Comparison of ENCODE assay signal across 9 mouse cellular contexts in the genomic region with DNA sequence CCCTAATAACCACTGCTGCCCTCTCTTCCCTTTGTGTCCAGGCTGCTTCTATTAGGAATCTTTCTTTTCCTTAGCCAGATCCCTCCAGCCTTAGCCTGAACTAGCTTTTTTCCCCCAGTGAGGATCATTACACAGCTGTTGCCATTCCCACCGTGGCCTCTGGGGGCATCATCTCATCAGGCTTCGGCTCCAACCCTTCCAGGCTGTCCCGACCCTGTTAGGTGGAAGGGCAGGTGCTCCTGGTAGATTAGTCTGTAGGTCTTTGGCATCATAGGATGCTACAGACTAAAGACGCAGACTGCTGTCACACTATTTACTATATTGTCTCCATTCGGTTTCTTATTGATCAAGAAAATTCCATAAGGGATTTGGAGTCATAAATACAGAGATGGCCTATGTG.
DNase-seq lines count a peak whose midpoint lies in the region; ATAC-seq and TF ChIP-seq lines count a peak whose summit lies in the region.
"Had no signal": no experiment of that assay in that cellular context is flagged by ENCODE, and none has a peak within 500 bp of the region (broad histone marks: within the 10 kb centered on the region; RNA-seq: fewer than 3 reads in every experiment).

No protein-coding gene starts in this region.

- H3K27ac ChIP-seq in intestine, postnatal 0 days (ENCODE audit: low read depth, low read length): no peak overlapping the region
- no peak overlapping the region for H3K27ac ChIP-seq in intestine, embryonic 15.5 days
- H3K27ac ChIP-seq: limb, embryonic 13.5 days had no signal

- 24% methylated on average over 5 of the region's 5 CpGs for WGBS in intestine, postnatal 0 days
- WGBS in intestine, embryonic 15.5 days: 24% methylated on average over 5 of the region's 5 CpGs

- H3K4me3 ChIP-seq in intestine, postnatal 0 days (ENCODE audit: low read depth, low read length): no peak overlapping the region
- no peak overlapping the region for H3K4me3 ChIP-seq in intestine, embryonic 15.5 days (replicated peaks)
- H3K4me3 ChIP-seq: limb, embryonic 13.5 days had no signal

- H3K4me1 ChIP-seq in intestine, postnatal 0 days (replicated peaks; ENCODE audit: control insufficient read depth, insufficient read depth, low read length): no peaks in the 10 kb centered on the region
- H3K4me1 ChIP-seq in intestine, embryonic 15.5 days (replicated peaks): no peaks in the 10 kb centered on the region
- H3K4me1 ChIP-seq: limb, embryonic 13.5 days had no signal

- TF ChIP-seq CTCF in intestine, postnatal 0 days (IDR thresholded peaks at IDR 0.05; ENCODE audit: low read depth): peak; percentile 78
- TF ChIP-seq CTCF in Patski (IDR thresholded peaks at IDR 0.05): peak; percentile 62

- POLR2A ChIA-PET in Patski (lab: Charles Lee): no interaction called here

- no peaks in the 10 kb centered on the region for H3K36me3 ChIP-seq in intestine, postnatal 0 days (ENCODE audit: control insufficient read depth, insufficient read depth)
- H3K36me3 ChIP-seq in intestine, embryonic 15.5 days: no peaks in the 10 kb centered on the region
- H3K36me3 ChIP-seq: limb, embryonic 13.5 days had no signal

- no peak overlapping the region for H3K9ac ChIP-seq in intestine, postnatal 0 days (ENCODE audit: low read depth, low read length)
- H3K9ac ChIP-seq in intestine, embryonic 15.5 days: no peak overlapping the region
- H3K9ac ChIP-seq: limb, embryonic 13.5 days had no signal

- ATAC-seq in intestine, postnatal 0 days: no peak
- ATAC-seq in intestine, embryonic 15.5 days: no peak
- no peak for ATAC-seq in Patski
- ATAC-seq in hematopoietic stem cell, adult 5-6 weeks (replicated peaks in 1 of 2; ENCODE audit: insufficient read depth in 1 of 2, low FRiP score in 2 of 2, low TSS enrichment in 1 of 2, low read depth in 1 of 2, poor library complexity in 2 of 2, severe bottlenecking in 2 of 2): peak; percentile 56 to 82; a peak in 3 of 4 replicates
- ATAC-seq in megakaryocyte, adult 5-6 weeks (ENCODE audit: poor library complexity, severe bottlenecking): peak; percentile 88

- no peaks in the 10 kb centered on the region for H3K9me3 ChIP-seq in intestine, postnatal 0 days (ENCODE audit: control insufficient read depth)
- no peaks in the 10 kb centered on the region for H3K9me3 ChIP-seq in intestine, embryonic 15.5 days
- H3K9me3 ChIP-seq: limb, embryonic 13.5 days had no signal

- in situ Hi-C loops in Patski (cut with MboI; ENCODE audit: low pct_unique_long_range_greater_than_20kb): no loop called here

- CTCF ChIA-PET in Patski (lab: Charles Lee): interaction anchor here (0.9 kb wide), 1 partner anchor 14 kb away, joined by 3 read pairs; no protein-coding TSS in a partner anchor

- peak; percentile 14 for DNase-seq in A20 (ENCODE audit: low read depth, low spot score)
- DNase-seq in Patski (ENCODE audit: low read depth, low spot score): no peak
- peak; percentile 66 to 67 for DNase-seq in cerebellum, postnatal 36 days
- no peak for DNase-seq in T-cell, adult 2 months (ENCODE audit: low spot score)

- H3K27me3 ChIP-seq in intestine, postnatal 0 days (replicated peaks; ENCODE audit: control insufficient read depth, insufficient read depth, low read length): no peaks in the 10 kb centered on the region
- H3K27me3 ChIP-seq in intestine, embryonic 15.5 days (replicated peaks): no peaks in the 10 kb centered on the region
- H3K27me3 ChIP-seq in Patski: no peaks in the 10 kb centered on the region
- H3K27me3 ChIP-seq: limb, embryonic 13.5 days had no signal

- H3K4me2 ChIP-seq in intestine, postnatal 0 days (replicated peaks; ENCODE audit: low read depth): no peak overlapping the region
- no peak overlapping the region for H3K4me2 ChIP-seq in intestine, embryonic 15.5 days (replicated peaks)
- H3K4me2 ChIP-seq: limb, embryonic 13.5 days had no signal

Comparison
In these comparisons a context has a peak if more than half of its experiments do, and no peak if none do; other contexts are left out.
1. ATAC-seq: peak in hematopoietic stem cell, adult 5-6 weeks (2 of 2) and megakaryocyte, adult 5-6 weeks (single experiment); none in intestine, postnatal 0 days (single experiment), intestine, embryonic 15.5 days (single experiment) and Patski (single experiment).
2. DNase-seq: peak in A20 (single experiment) and cerebellum, postnatal 36 days (2 of 2); none in Patski (single experiment) and T-cell, adult 2 months (single experiment).